Mouse (Mus musculus): ENCODE results near the gene B230118H07Rik. TPM values are rescaled to one million over a fixed set of nuclear protein-coding genes. Genes with fewer than 3 reads are reported as not detected.
A peak's percentile ranks its signal among the peaks of the same experiment; 100 is the strongest.

B230118H07Rik gene
- total and polyA plus RNA-seq, 3 experiments = 22.4 to 30.6 TPM; not detected in 1

- Histone ChIP-seq H3K4me1 (ENCODE audit: control insufficient read depth in 1 of 2, insufficient read depth in 2 of 2, low read length in 2 of 2) (no peaks in the 10 kb centered on the region), H3K9me3 (replicated peaks; ENCODE audit: insufficient read depth, low read length) (no peaks in the 10 kb centered on the region), H3K27ac (ENCODE audit: control insufficient read depth, low read depth, low read length) (no peak overlapping the region), H3K27me3 (ENCODE audit: control insufficient read depth in 1 of 2, insufficient read depth in 2 of 2, low read length in 2 of 2) (peaks cover 2 to 5% of the 10 kb centered on the region in 2 experiments), H3K4me3 (ENCODE audit: control insufficient read depth in 1 of 2, insufficient read depth in 1 of 2, low read depth in 2 of 2, low read length in 2 of 2) (no peak overlapping the region), H3K79me2 (ENCODE audit: control insufficient read depth, insufficient read depth, low read length, poor library complexity) (no peaks in the 10 kb centered on the region), H3K36me3 (ENCODE audit: control insufficient read depth in 1 of 2, insufficient read depth in 2 of 2, low read length in 2 of 2) (no peaks in the 10 kb centered on the region), H3K9ac (ENCODE audit: control insufficient read depth, low read depth, low read length, poor library complexity, severe bottlenecking) (no peak overlapping the region)
- DNase-seq (ENCODE audit: low read depth, low spot score) = peak; percentile 75
- no peak for TF ChIP-seq SIN3A (IDR thresholded peaks at IDR 0.05; ENCODE audit: low read length)
- no peak for TF ChIP-seq MXI1 (IDR thresholded peaks at IDR 0.05; ENCODE audit: low read depth, low read length)
- no peak for TF ChIP-seq RCOR1 (IDR thresholded peaks at IDR 0.05; ENCODE audit: low read depth, low read length)
- TF ChIP-seq ZMIZ1 (IDR thresholded peaks at IDR 0.05; ENCODE audit: low read depth, low read length) = no peak
- TF ChIP-seq GABPA (IDR thresholded peaks at IDR 0.05; ENCODE audit: low read depth, low read length) = no peak
- peak; percentile 87 to 94 (median 89) for TF ChIP-seq CTCF (IDR thresholded peaks at IDR 0.05 in 2 of 3, conservative IDR thresholded peaks at IDR 0.05 in 1 of 3; ENCODE audit: control insufficient read depth in 1 of 3, insufficient read depth in 1 of 3, low read depth in 2 of 3, low read length in 3 of 3, poor library complexity in 1 of 3, severe bottlenecking in 1 of 3)
- TF ChIP-seq USF2 (IDR thresholded peaks at IDR 0.05; ENCODE audit: borderline replicate concordance in 1 of 2, insufficient read depth in 1 of 2, low read depth in 1 of 2, low read length in 2 of 2) = no peak
- TF ChIP-seq MAZ (IDR thresholded peaks at IDR 0.05; ENCODE audit: low read depth, low read length) = no peak
- no peak for TF ChIP-seq CHD2 (IDR thresholded peaks at IDR 0.05; ENCODE audit: low read length)
- TF ChIP-seq E2F4 (IDR thresholded peaks at IDR 0.05; ENCODE audit: borderline replicate concordance, low read depth, low read length) = no peak
- TF ChIP-seq ZC3H11A (IDR thresholded peaks at IDR 0.05; ENCODE audit: low read depth, low read length) = peak; percentile 65
- no peak for TF ChIP-seq KAT2A (conservative IDR thresholded peaks at IDR 0.05; ENCODE audit: low read depth, low read length)
- TF ChIP-seq GATA1 (IDR thresholded peaks at IDR 0.05; ENCODE audit: low read depth, low read length) = no peak
- TF ChIP-seq HCFC1 (IDR thresholded peaks at IDR 0.05; ENCODE audit: low read depth, low read length) = no peak
- no peak for TF ChIP-seq POLR2AphosphoS2 (IDR thresholded peaks at IDR 0.05; ENCODE audit: low read length)
- no peak for TF ChIP-seq MYB (IDR thresholded peaks at IDR 0.05; ENCODE audit: low read depth, low read length)
- TF ChIP-seq SMC3 (IDR thresholded peaks at IDR 0.05; ENCODE audit: low read depth, low read length) = peak; percentile 66
- no peak for TF ChIP-seq JUND (IDR thresholded peaks at IDR 0.05; ENCODE audit: low read depth, low read length)
- TF ChIP-seq CHD1 (IDR thresholded peaks at IDR 0.05; ENCODE audit: low read depth, low read length) = no peak
- TF ChIP-seq BHLHE40 (IDR thresholded peaks at IDR 0.05; ENCODE audit: borderline replicate concordance, low read depth, low read length) = peak; percentile 28; the same call in 1 of the 2 replicates
- no peak for TF ChIP-seq TAL1 (IDR thresholded peaks at IDR 0.05; ENCODE audit: low read length)
- TF ChIP-seq POLR2AphosphoS5 (IDR thresholded peaks at IDR 0.05; ENCODE audit: borderline replicate concordance, low read depth, low read length) = no peak
- 0 out of 2 replicates have a peak, but pooled peaks have one; percentile 19 for TF ChIP-seq USF1 (IDR thresholded peaks at IDR 0.05; ENCODE audit: low read depth, low read length)
- no peak for TF ChIP-seq ZKSCAN1 (IDR thresholded peaks at IDR 0.05; ENCODE audit: low read depth, low read length)
- TF ChIP-seq NELFE (IDR thresholded peaks at IDR 0.05; ENCODE audit: low read depth, low read length) = no peak
- peak; percentile 86; the same call in 1 of the 2 replicates for TF ChIP-seq MEF2A (IDR thresholded peaks at IDR 0.05; ENCODE audit: extremely low read depth, insufficient replicate concordance, low read depth, low read length, poor library complexity, severe bottlenecking)
- TF ChIP-seq MYC (IDR thresholded peaks at IDR 0.05; ENCODE audit: low read depth, low read length) = peak; percentile 53; the same call in 1 of the 2 replicates
- TF ChIP-seq POLR2A (IDR thresholded peaks at IDR 0.05; ENCODE audit: control insufficient read depth in 1 of 2, insufficient read depth in 1 of 2, low read depth in 1 of 2, low read length in 2 of 2, poor library complexity in 1 of 2) = no peak
- no peak for TF ChIP-seq ELF1 (IDR thresholded peaks at IDR 0.05; ENCODE audit: low read depth, low read length)
- TF ChIP-seq NRF1 (IDR thresholded peaks at IDR 0.05; ENCODE audit: insufficient read depth, low read depth, low read length, poor library complexity, severe bottlenecking) = peak; percentile 53; the same call in 1 of the 2 replicates
- TF ChIP-seq TCF12 (IDR thresholded peaks at IDR 0.05; ENCODE audit: low read depth, low read length) = no peak
- no peak for TF ChIP-seq UBTF (IDR thresholded peaks at IDR 0.05; ENCODE audit: borderline replicate concordance, insufficient read depth, low read depth, low read length)
- no peak for TF ChIP-seq EP300 (IDR thresholded peaks at IDR 0.05; ENCODE audit: low read depth in 1 of 2, low read length in 2 of 2)
- TF ChIP-seq MAX (IDR thresholded peaks at IDR 0.05; ENCODE audit: low read length) = peak; percentile 38; the same call in 1 of the 2 replicates
- TF ChIP-seq MAFK (IDR thresholded peaks at IDR 0.05; ENCODE audit: borderline replicate concordance, low read depth, low read length) = no peak
- TF ChIP-seq TBP (IDR thresholded peaks at IDR 0.05; ENCODE audit: low read depth, low read length) = no peak
- peak; percentile 84 for TF ChIP-seq RAD21 (IDR thresholded peaks at IDR 0.05; ENCODE audit: low read depth, low read length)
Measured at GRCm38 (mm10) chr2:101665058-101665702, 15.8 kb upstream of the B230118H07Rik start.
